ENCODE assay signal across 8 mouse cellular contexts in genomic region chr2:26571826-26572225, GRCm38 (mm10). TPM values are rescaled to one million over a fixed set of nuclear protein-coding genes. Genes with fewer than 3 reads are reported as not detected.
DNase-seq lines count a peak whose midpoint lies in the region; ATAC-seq and TF ChIP-seq lines count a peak whose summit lies in the region.

No protein-coding gene starts in this region.

- peak; percentile 66 for DNase-seq in gastrocnemius, postnatal 25 days
- no peak for DNase-seq in gastrocnemius, postnatal 4 days (ENCODE audit: low spot score in 2 of 2)
- DNase-seq in heart, adult 2 months: peak; percentile 76 to 85
- DNase-seq in lung, postnatal 14 days: peak; percentile 73
- no peak for DNase-seq in frontal cortex, postnatal 14 days (ENCODE audit: low spot score in 2 of 2)
- no peak for DNase-seq in layer of hippocampus, postnatal 36 days
- DNase-seq in cerebellum, adult 2 months: no peak

- peak overlapping the region; percentile 24; the same call in 1 of the 2 replicates for H3K4me2 ChIP-seq in kidney, embryonic 16.5 days (replicated peaks; ENCODE audit: low read depth, low read length)

- peak; percentile 62 for TF ChIP-seq POLR2A in heart, adult 2 months (IDR thresholded peaks at IDR 0.05; ENCODE audit: insufficient read depth, low read depth, low read length)
- no peak for TF ChIP-seq POLR2A in cerebellum, adult 2 months (IDR thresholded peaks at IDR 0.05; ENCODE audit: borderline replicate concordance, insufficient read depth, low read length)

- no peak for TF ChIP-seq CTCF in heart, adult 2 months (IDR thresholded peaks at IDR 0.05)
- TF ChIP-seq CTCF in cerebellum, adult 2 months (IDR thresholded peaks at IDR 0.05; ENCODE audit: borderline replicate concordance, insufficient read depth, low read depth, low read length): no peak

- TF ChIP-seq EP300 in heart, adult 2 months (IDR thresholded peaks at IDR 0.05; ENCODE audit: insufficient read depth, low read depth, low read length): peak; percentile 99

- peak overlapping the region; percentile 46 for H3K4me3 ChIP-seq in heart, adult 2 months
- H3K4me3 ChIP-seq in kidney, embryonic 16.5 days (ENCODE audit: low read length): no peak overlapping the region
- H3K4me3 ChIP-seq in cerebellum, adult 2 months (replicated peaks; ENCODE audit: insufficient read depth, low read depth, low read length): no peak overlapping the region

- H3K9ac ChIP-seq in heart, adult 2 months (ENCODE audit: low read depth, low read length): peak overlapping the region; percentile 49
- peak overlapping the region; percentile 18; the same call in 1 of the 2 replicates for H3K9ac ChIP-seq in kidney, embryonic 16.5 days (replicated peaks; ENCODE audit: low read length)

- H3K79me2 ChIP-seq in heart, adult 2 months (replicated peaks; ENCODE audit: control insufficient read depth, insufficient read depth, low read length): no peaks in the 10 kb centered on the region

- H3K9me3 ChIP-seq in kidney, embryonic 16.5 days (ENCODE audit: low read length): no peaks in the 10 kb centered on the region

- peaks cover 26% of the 10 kb centered on the region for H3K4me1 ChIP-seq in heart, adult 2 months (ENCODE audit: control insufficient read depth, insufficient read depth, low read length)
- peaks cover 17% of the 10 kb centered on the region for H3K4me1 ChIP-seq in kidney, embryonic 16.5 days (ENCODE audit: insufficient read depth, low read length)
- peaks cover 6% of the 10 kb centered on the region for H3K4me1 ChIP-seq in cerebellum, adult 2 months (ENCODE audit: control insufficient read depth, insufficient read depth, low read length)

- 31% methylated on average over 5 of the region's 5 CpGs for WGBS in heart, adult 2 months
- WGBS in kidney, embryonic 16.5 days: 51% methylated on average over 5 of the region's 5 CpGs
- 72% methylated on average over 5 of the region's 5 CpGs for WGBS in cerebellum, adult 2 months

- H3K27ac ChIP-seq in heart, adult 2 months: peak overlapping the region; percentile 92
- peak overlapping the region; percentile 83 for H3K27ac ChIP-seq in kidney, embryonic 16.5 days (ENCODE audit: low read length)
- no peak overlapping the region for H3K27ac ChIP-seq in cerebellum, adult 2 months (ENCODE audit: insufficient read depth, low read length)

- ATAC-seq in kidney, embryonic 16.5 days (ENCODE audit: low FRiP score, low TSS enrichment): peak; percentile 59

- intact Hi-C loops in heart, adult 2 months (cut with DNase I): no loop called here

- no peaks in the 10 kb centered on the region for H3K27me3 ChIP-seq in heart, adult 2 months (ENCODE audit: control insufficient read depth, insufficient read depth, low read length)
- no peaks in the 10 kb centered on the region for H3K27me3 ChIP-seq in kidney, embryonic 16.5 days (ENCODE audit: insufficient read depth, low read length)
- no peaks in the 10 kb centered on the region for H3K27me3 ChIP-seq in cerebellum, adult 2 months (ENCODE audit: control insufficient read depth, insufficient read depth, low read length)

- no peaks in the 10 kb centered on the region for H3K36me3 ChIP-seq in heart, adult 2 months (ENCODE audit: control insufficient read depth, insufficient read depth, low read length)
- no peaks in the 10 kb centered on the region for H3K36me3 ChIP-seq in kidney, embryonic 16.5 days (ENCODE audit: insufficient read depth, low read length)

RNA-seq across cellular contexts. Expression of gene Egfl7, which starts 8.0 kb away (rescaled TPM):
- 10 to 100 TPM; 42.3 to 67.2 TPM for total RNA-seq in gastrocnemius, postnatal 25 days (2021)
- 100 to 1,000 TPM; 132 to 141 TPM for total RNA-seq in gastrocnemius, postnatal 4 days (2021)
- 100 to 1,000 TPM; 102 to 111 TPM for total RNA-seq in heart, adult 2 months (2021)
- 499 and 610 TPM in 2 replicates for polyA plus RNA-seq in heart, adult 2 months (2012; rRNA removed)
- 257 and 266 TPM in 2 replicates for polyA plus RNA-seq in kidney, embryonic 16.5 days (2015; fragmentation: Nextera tagmentation; extraction: Ambion mirVana)
- total RNA-seq in layer of hippocampus, postnatal 36 days (2021): 10 to 100 TPM; 55.1 to 56.1 TPM
- 87.1 and 93.0 TPM in 2 replicates for polyA plus RNA-seq in cerebellum, adult 2 months (2012; rRNA removed)

RNA-seq across cellular contexts. Expression of gene Gm20532, which starts 14.6 kb away (rescaled TPM):
- not detected for total RNA-seq in gastrocnemius, postnatal 25 days (2021)
- not detected for total RNA-seq in gastrocnemius, postnatal 4 days (2021)
- total RNA-seq in heart, adult 2 months (2021): not detected
- polyA plus RNA-seq in heart, adult 2 months (2012; rRNA removed): not detected in 2 replicates
- polyA plus RNA-seq in kidney, embryonic 16.5 days (2015; fragmentation: Nextera tagmentation; extraction: Ambion mirVana): not detected in 2 replicates
- total RNA-seq in layer of hippocampus, postnatal 36 days (2021): not detected
- polyA plus RNA-seq in cerebellum, adult 2 months (2012; rRNA removed): not detected in 2 replicates

RNA-seq across cellular contexts. Expression of gene Agpat2, which starts 32.4 kb away (rescaled TPM):
- total RNA-seq in gastrocnemius, postnatal 25 days (2021): 10 to 100 TPM in 1 of 2 experiments, 1 to 10 TPM in 1; 3.0 to 14.6 TPM
- 10 to 100 TPM; 12.1 to 19.0 TPM for total RNA-seq in gastrocnemius, postnatal 4 days (2021)
- total RNA-seq in heart, adult 2 months (2021): 10 to 100 TPM; 52.8 to 59.2 TPM
- polyA plus RNA-seq in heart, adult 2 months (2012; rRNA removed): 117 and 142 TPM in 2 replicates
- 53.0 and 57.0 TPM in 2 replicates for polyA plus RNA-seq in kidney, embryonic 16.5 days (2015; fragmentation: Nextera tagmentation; extraction: Ambion mirVana)
- total RNA-seq in layer of hippocampus, postnatal 36 days (2021): 1 to 10 TPM; 1.3 to 2.3 TPM
- polyA plus RNA-seq in cerebellum, adult 2 months (2012; rRNA removed): 2.1 and 2.6 TPM in 2 replicates

RNA-seq across cellular contexts. Expression of gene Notch1, which starts 55.4 kb away (rescaled TPM):
- total RNA-seq in gastrocnemius, postnatal 25 days (2021): 1 to 10 TPM; 7.0 to 9.2 TPM
- total RNA-seq in gastrocnemius, postnatal 4 days (2021): 10 to 100 TPM; 48.4 to 52.9 TPM
- total RNA-seq in heart, adult 2 months (2021): 10 to 100 TPM; 31.6 to 32.4 TPM
- polyA plus RNA-seq in heart, adult 2 months (2012; rRNA removed): 22.0 and 23.2 TPM in 2 replicates
- polyA plus RNA-seq in kidney, embryonic 16.5 days (2015; fragmentation: Nextera tagmentation; extraction: Ambion mirVana): 23.7 and 27.0 TPM in 2 replicates
- total RNA-seq in layer of hippocampus, postnatal 36 days (2021): 10 to 100 TPM; 30.4 to 31.4 TPM
- polyA plus RNA-seq in cerebellum, adult 2 months (2012; rRNA removed): 10.5 and 11.6 TPM in 2 replicates

RNA-seq across cellular contexts. Expression of gene Fam69b, which starts 56.4 kb away (rescaled TPM):
- 1 to 10 TPM; 1.3 to 2.5 TPM for total RNA-seq in gastrocnemius, postnatal 25 days (2021)
- 1 to 10 TPM; 2.6 to 4.0 TPM for total RNA-seq in gastrocnemius, postnatal 4 days (2021)
- 10 to 100 TPM; 20.0 to 21.1 TPM for total RNA-seq in heart, adult 2 months (2021)
- 45.7 and 47.6 TPM in 2 replicates for polyA plus RNA-seq in heart, adult 2 months (2012; rRNA removed)
- 39.3 and 40.3 TPM in 2 replicates for polyA plus RNA-seq in kidney, embryonic 16.5 days (2015; fragmentation: Nextera tagmentation; extraction: Ambion mirVana)
- 10 to 100 TPM; 73.2 to 77.5 TPM for total RNA-seq in layer of hippocampus, postnatal 36 days (2021)
- polyA plus RNA-seq in cerebellum, adult 2 months (2012; rRNA removed): 147 and 155 TPM in 2 replicates

Comparison
In these comparisons a context has a peak if more than half of its experiments do, and no peak if none do; other contexts are left out.
1. DNase-seq: peak in gastrocnemius, postnatal 25 days (single experiment), heart, adult 2 months (2 of 2) and lung, postnatal 14 days (single experiment); none in gastrocnemius, postnatal 4 days (0 of 2), frontal cortex, postnatal 14 days (0 of 2), layer of hippocampus, postnatal 36 days (0 of 2) and cerebellum, adult 2 months (0 of 2).